In genomic region chr10:70242751-70243444, GRCm38 (mm10) we compare ENCODE assay signal across 17 mouse cellular contexts. TPM values are rescaled to one million over a fixed set of nuclear protein-coding genes. Genes with fewer than 3 reads are reported as not detected.
A peak's percentile ranks its signal among the peaks of the same experiment; 100 is the strongest.
DNase-seq lines count a peak whose midpoint lies in the region; ATAC-seq and TF ChIP-seq lines count a peak whose summit lies in the region.
"Had no signal": no experiment of that assay in that cellular context is flagged by ENCODE, and none has a peak within 500 bp of the region (broad histone marks: within the 10 kb centered on the region; RNA-seq: fewer than 3 reads in every experiment).

No protein-coding gene starts in this region.

- H3K4me1 ChIP-seq in liver, embryonic 15.5 days (replicated peaks), result no peaks in the 10 kb centered on the region
- 0 out of 2 replicates have a peak, but pooled peaks cover 11% of the 10 kb centered on the region for H3K4me1 ChIP-seq in liver, embryonic 12.5 days
- peaks cover 0 to 12% of the 10 kb centered on the region in 2 experiments; a peak in 2 of 4 replicates for H3K4me1 ChIP-seq in ES-E14 (ENCODE audit: control insufficient read depth in 2 of 2, insufficient read depth in 2 of 2, low read length in 2 of 2, poor library complexity in 1 of 2)
- peaks cover 12% of the 10 kb centered on the region for H3K4me1 ChIP-seq in liver, postnatal 0 days (ENCODE audit: insufficient read depth)

- 33% methylated on average over 8 of the region's 8 CpGs for WGBS in liver, embryonic 15.5 days (ENCODE audit: insufficient replicate concordance)
- 35% methylated on average over 8 of the region's 8 CpGs for WGBS in liver, embryonic 12.5 days (ENCODE audit: insufficient replicate concordance)
- WGBS in liver, postnatal 0 days (ENCODE audit: insufficient replicate concordance), result 43% methylated on average over 8 of the region's 8 CpGs

- H3K4me2 ChIP-seq in liver, embryonic 15.5 days, result no peak overlapping the region
- no peak overlapping the region for H3K4me2 ChIP-seq in liver, embryonic 12.5 days
- no peak overlapping the region for H3K4me2 ChIP-seq in liver, postnatal 0 days (ENCODE audit: low read depth, low read length)
- H3K4me2 ChIP-seq: forebrain, embryonic 15.5 days; heart, embryonic 11.5 days; midbrain, embryonic 13.5 days; neural tube, embryonic 13.5 days; stomach, embryonic 15.5 days had no signal

- H3K36me3 ChIP-seq in liver, embryonic 15.5 days (replicated peaks), result no peaks in the 10 kb centered on the region
- no peaks in the 10 kb centered on the region for H3K36me3 ChIP-seq in liver, embryonic 12.5 days
- H3K36me3 ChIP-seq in ES-E14 (ENCODE audit: control insufficient read depth, insufficient read depth, low read length, poor library complexity, severe bottlenecking), result no peaks in the 10 kb centered on the region
- H3K36me3 ChIP-seq in liver, postnatal 0 days (replicated peaks; ENCODE audit: insufficient read depth, low read length), result no peaks in the 10 kb centered on the region
- H3K36me3 ChIP-seq: forebrain, embryonic 15.5 days; midbrain, embryonic 13.5 days; neural tube, embryonic 13.5 days; stomach, embryonic 15.5 days had no signal

- no peak overlapping the region for H3K27ac ChIP-seq in liver, embryonic 15.5 days (replicated peaks)
- no peak overlapping the region for H3K27ac ChIP-seq in liver, embryonic 12.5 days
- H3K27ac ChIP-seq in ES-E14 (ENCODE audit: insufficient read depth, low read depth, low read length, poor library complexity, severe bottlenecking), result no peak overlapping the region
- H3K27ac ChIP-seq in liver, postnatal 0 days (ENCODE audit: low read depth), result no peak overlapping the region
- H3K27ac ChIP-seq: forebrain, embryonic 15.5 days; left cerebral cortex, adult 2 months; liver, embryonic 14.5 days; midbrain, embryonic 13.5 days; neural tube, embryonic 13.5 days; stomach, embryonic 15.5 days had no signal

- in situ Hi-C loops in ES-E14 (cut with MboI; ENCODE audit: low sequenced_read_pairs in 2 of 2, unreplicated experiment in 2 of 2), result no loop called here

- peaks cover 41% of the 10 kb centered on the region for H3K27me3 ChIP-seq in liver, embryonic 15.5 days
- peaks cover 55% of the 10 kb centered on the region for H3K27me3 ChIP-seq in liver, embryonic 12.5 days (replicated peaks)
- peaks cover 26% of the 10 kb centered on the region for H3K27me3 ChIP-seq in liver, postnatal 0 days (ENCODE audit: insufficient read depth, low read length)

- H3K4me3 ChIP-seq in liver, embryonic 15.5 days (replicated peaks), result no peak overlapping the region
- no peak overlapping the region for H3K4me3 ChIP-seq in liver, embryonic 12.5 days
- H3K4me3 ChIP-seq in ES-E14 (ENCODE audit: insufficient read depth in 1 of 2, low read depth in 1 of 2, low read length in 2 of 2, poor library complexity in 1 of 2, severe bottlenecking in 1 of 2), result no peak overlapping the region
- H3K4me3 ChIP-seq in liver, postnatal 0 days (ENCODE audit: low read depth, low read length), result no peak overlapping the region
- H3K4me3 ChIP-seq: forebrain, embryonic 15.5 days; left cerebral cortex, adult 2 months; midbrain, embryonic 13.5 days; neural tube, embryonic 13.5 days; stomach, embryonic 15.5 days had no signal

- no peak for TF ChIP-seq CTCF in liver, postnatal 0 days (IDR thresholded peaks at IDR 0.05; ENCODE audit: low read depth)

- no peak for TF ChIP-seq EP300 in liver, postnatal 0 days (IDR thresholded peaks at IDR 0.05; ENCODE audit: low read depth)

- peak; percentile 34 for DNase-seq in ES-E14 (ENCODE audit: low read depth, low spot score)
- peak; percentile 63 for DNase-seq in gastrocnemius, postnatal 25 days
- peak; percentile 20 for DNase-seq in liver, postnatal 0 days
- no peak for DNase-seq in cerebellum, adult 9-11 months
- DNase-seq in spleen, postnatal 4 days (ENCODE audit: low spot score in 2 of 2), result no peak
- DNase-seq: cerebellum, postnatal 25 days; right cerebral cortex, postnatal 14 days had no signal

- no peak overlapping the region for H3K9ac ChIP-seq in liver, embryonic 15.5 days
- H3K9ac ChIP-seq in liver, embryonic 12.5 days, result no peak overlapping the region
- no peak overlapping the region for H3K9ac ChIP-seq in ES-E14 (ENCODE audit: insufficient read depth, low read depth, low read length, poor library complexity, severe bottlenecking)
- no peak overlapping the region for H3K9ac ChIP-seq in liver, postnatal 0 days (replicated peaks)
- H3K9ac ChIP-seq: forebrain, embryonic 15.5 days; liver, embryonic 14.5 days; midbrain, embryonic 13.5 days; neural tube, embryonic 13.5 days; stomach, embryonic 15.5 days had no signal

- ATAC-seq in liver, embryonic 15.5 days (ENCODE audit: insufficient read depth), result peak; percentile 51; the same call in 1 of the 2 replicates
- ATAC-seq in liver, embryonic 12.5 days, result no peak
- ATAC-seq in liver, postnatal 0 days, result peak; percentile 79
- ATAC-seq: activated CD4-positive, CD25-positive, alpha-beta regulatory T cell, adult 4 months; forebrain, embryonic 15.5 days; midbrain, embryonic 13.5 days had no signal

- no peaks in the 10 kb centered on the region for H3K9me3 ChIP-seq in liver, embryonic 15.5 days (replicated peaks)
- H3K9me3 ChIP-seq in liver, embryonic 12.5 days (replicated peaks), result no peaks in the 10 kb centered on the region
- no peaks in the 10 kb centered on the region for H3K9me3 ChIP-seq in ES-E14 (ENCODE audit: control insufficient read depth, insufficient read depth, low read depth, low read length)
- no peaks in the 10 kb centered on the region for H3K9me3 ChIP-seq in liver, postnatal 0 days (ENCODE audit: low read length)
- H3K9me3 ChIP-seq: forebrain, embryonic 15.5 days; midbrain, embryonic 13.5 days; stomach, embryonic 15.5 days had no signal

TF ChIP-seq in ES-E14, 5 proteins besides CTCF, POLR2A, EP300 and RAD21:
- TF ChIP-seq ZNF384 (IDR thresholded peaks at IDR 0.05; ENCODE audit: low read depth, low read length), result no peak

RNA-seq across cellular contexts. Expression of gene Slc16a9, which starts 2.0 kb away (rescaled TPM):
- 0.58 and 0.62 TPM in 2 replicates for polyA plus RNA-seq in liver, embryonic 15.5 days (2015; fragmentation: Nextera tagmentation; extraction: Ambion mirVana)
- polyA plus RNA-seq in liver, embryonic 12.5 days (2016; fragmentation: Nextera tagmentation; extraction: Ambion mirVana), result 0.37 and 0.52 TPM in 2 replicates
- 1.3 and 2.0 TPM in 2 replicates for total RNA-seq in ES-E14 (2012; rRNA removed)
- 1 to 10 TPM; 2.8 to 8.5 TPM for total RNA-seq in gastrocnemius, postnatal 25 days (2021)
- polyA plus RNA-seq in liver, postnatal 0 days (2015; fragmentation: Nextera tagmentation; extraction: Ambion mirVana), result 1.1 and 1.2 TPM in 2 replicates
- polyA plus RNA-seq: activated CD4-positive, CD25-positive, alpha-beta regulatory T cell, adult 4 months had no signal

RNA-seq across cellular contexts. Expression of gene Mrln, which starts 38.4 kb away (rescaled TPM):
- polyA plus RNA-seq in liver, embryonic 15.5 days (2015; fragmentation: Nextera tagmentation; extraction: Ambion mirVana), result 1.2 TPM in 1 of 2 replicates, not detected in the other
- 0.35 and 0.87 TPM in 2 replicates for polyA plus RNA-seq in liver, embryonic 12.5 days (2016; fragmentation: Nextera tagmentation; extraction: Ambion mirVana)
- not detected in 2 replicates for total RNA-seq in ES-E14 (2012; rRNA removed)
- total RNA-seq in gastrocnemius, postnatal 25 days (2021), result 100 to 1,000 TPM; 128 to 177 TPM
- 0.38 and 0.65 TPM in 2 replicates for polyA plus RNA-seq in liver, postnatal 0 days (2015; fragmentation: Nextera tagmentation; extraction: Ambion mirVana)
- total RNA-seq: left cerebral cortex, adult 2 months had no signal
- polyA plus RNA-seq: activated CD4-positive, CD25-positive, alpha-beta regulatory T cell, adult 4 months; midbrain, embryonic 13.5 days had no signal

Comparison
In these comparisons a context has a peak if more than half of its experiments do, and no peak if none do; other contexts are left out.
1. DNase-seq: peak in ES-E14 (single experiment), gastrocnemius, postnatal 25 days (single experiment) and liver, postnatal 0 days (single experiment); none in cerebellum, adult 9-11 months (single experiment) and spleen, postnatal 4 days (0 of 2).